Mouse (Mus musculus): ENCODE results near the gene Rfk. TPM values are rescaled to one million over a fixed set of nuclear protein-coding genes. Genes with fewer than 3 reads are reported as not detected.

Gene Rfk
- polyA plus RNA-seq, 1 experiment from 2014 or later: 78.1 TPM

DNA sequence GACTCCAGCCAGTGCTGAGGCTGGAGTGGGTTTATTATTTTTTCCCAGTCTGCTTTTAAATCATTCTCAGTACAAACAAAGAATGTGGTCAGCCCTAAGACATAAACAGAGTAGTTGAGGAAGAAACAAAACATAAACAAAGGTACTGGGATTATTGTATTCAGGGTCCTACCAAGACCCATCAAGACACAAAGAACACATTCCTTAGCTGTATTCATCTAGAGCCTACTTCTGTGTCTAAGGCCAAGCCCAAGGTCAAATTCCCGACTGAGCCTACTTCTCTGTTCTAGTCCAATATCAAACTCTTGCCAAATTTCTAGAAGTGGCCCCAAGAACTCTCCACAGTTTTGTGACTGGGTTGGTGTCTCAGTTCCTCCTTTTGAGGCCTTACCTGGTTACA is 24.0 kb downstream of the Rfk start:
- Histone ChIP-seq H3K4me2 (no peak overlapping the region), H3K4me3 (no peak overlapping the region), H3K4me1 (no peaks in the 10 kb centered on the region), H3K9ac (no peak overlapping the region), H3K27me3 (no peaks in the 10 kb centered on the region), H3K36me3 (ENCODE audit: poor library complexity, severe bottlenecking) (no peaks in the 10 kb centered on the region), H3K9me3 (replicated peaks) (no peaks in the 10 kb centered on the region), H3K27ac (no peak overlapping the region)
- no peak for ATAC-seq
- 69% methylated on average over 1 of the region's 1 CpGs for WGBS

GRCm38 (mm10) chr19:17423306-17423705 is 29.5 kb downstream of the Rfk start:
- no peak overlapping the region for H3K4me2 ChIP-seq
- no peaks in the 10 kb centered on the region for H3K36me3 ChIP-seq (ENCODE audit: poor library complexity, severe bottlenecking)
- H3K27ac ChIP-seq: no peak overlapping the region
- no peak overlapping the region for H3K9ac ChIP-seq
- no peaks in the 10 kb centered on the region for H3K9me3 ChIP-seq (replicated peaks)
- H3K4me3 ChIP-seq: no peak overlapping the region
- H3K4me1 ChIP-seq: no peaks in the 10 kb centered on the region
- no peaks in the 10 kb centered on the region for H3K27me3 ChIP-seq
- 77% methylated on average over 3 of the region's 3 CpGs for WGBS
- no peak for ATAC-seq

GRCm38 (mm10) chr19:17427824-17428560 is 34.1 kb downstream of the Rfk start:
- no peaks in the 10 kb centered on the region for H3K36me3 ChIP-seq (ENCODE audit: poor library complexity, severe bottlenecking)
- H3K9me3 ChIP-seq (replicated peaks): no peaks in the 10 kb centered on the region
- H3K27me3 ChIP-seq: no peaks in the 10 kb centered on the region
- 92% methylated on average over 2 of the region's 2 CpGs for WGBS
- no peak overlapping the region for H3K9ac ChIP-seq
- ATAC-seq: no peak
- no peak overlapping the region for H3K27ac ChIP-seq
- H3K4me2 ChIP-seq: no peak overlapping the region
- H3K4me3 ChIP-seq: no peak overlapping the region
- H3K4me1 ChIP-seq: no peaks in the 10 kb centered on the region

DNA sequence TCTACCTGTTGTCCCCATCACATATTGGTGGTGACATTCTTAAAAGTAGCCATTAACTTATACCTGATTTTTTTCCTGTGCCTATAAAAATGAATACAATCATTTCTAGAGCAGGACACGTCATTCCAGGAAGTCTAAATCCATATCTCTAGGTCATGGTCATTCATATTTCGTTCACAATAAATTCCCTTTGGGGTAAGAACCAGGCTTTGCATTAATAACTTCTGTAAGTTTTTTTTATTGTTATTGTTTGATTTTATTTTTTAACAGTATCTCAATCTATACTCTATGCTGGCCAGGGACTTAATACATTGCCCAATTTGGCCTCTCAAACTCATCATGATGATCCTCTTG is 34.7 kb downstream of the Rfk start:
- ATAC-seq: no peak
- whole genome bisulfite sequencing: 83% methylated on average over 2 of the region's 2 CpGs

DNA sequence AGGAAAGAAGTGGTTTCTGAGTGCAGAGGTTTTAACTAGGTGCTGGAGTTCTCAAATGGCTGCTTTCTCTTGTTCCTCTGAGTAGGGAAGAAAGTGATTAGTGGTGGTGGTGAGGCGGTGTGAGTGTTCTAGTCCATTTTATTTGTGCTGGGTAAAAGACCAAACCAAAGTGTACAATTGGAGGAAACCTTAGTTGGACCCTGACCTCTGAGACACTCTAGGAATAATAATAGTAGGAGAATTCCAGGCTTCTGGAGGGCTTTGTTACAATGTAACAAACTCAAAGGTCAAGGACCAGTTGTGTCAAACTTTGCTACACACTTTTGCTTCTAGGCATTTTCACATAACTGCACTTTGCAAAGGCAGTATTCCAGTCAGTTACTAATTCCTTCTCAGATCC is 42.8 kb downstream of the Rfk start:
- WGBS: 77% methylated on average over 1 of the region's 1 CpGs
- ATAC-seq: no peak
- Histone ChIP-seq H3K4me3 (no peak overlapping the region), H3K36me3 (ENCODE audit: poor library complexity, severe bottlenecking) (no peaks in the 10 kb centered on the region), H3K27ac (no peak overlapping the region), H3K4me2 (no peak overlapping the region), H3K4me1 (no peaks in the 10 kb centered on the region; the same call in 1 of the 2 replicates), H3K27me3 (no peaks in the 10 kb centered on the region), H3K9me3 (replicated peaks) (no peaks in the 10 kb centered on the region), H3K9ac (no peak overlapping the region)

More for the DNA sequence above, 34.7 kb downstream of the Rfk start:
- H3K36me3 ChIP-seq (ENCODE audit: poor library complexity, severe bottlenecking): no peaks in the 10 kb centered on the region
- H3K9ac ChIP-seq: no peak overlapping the region
- H3K9me3 ChIP-seq (replicated peaks): no peaks in the 10 kb centered on the region
- H3K27me3 ChIP-seq: no peaks in the 10 kb centered on the region
- H3K4me3 ChIP-seq: no peak overlapping the region
- no peak overlapping the region for H3K27ac ChIP-seq
- no peak overlapping the region for H3K4me2 ChIP-seq
- H3K4me1 ChIP-seq: no peaks in the 10 kb centered on the region

- 81% methylated on average over 4 of the region's 4 CpGs for WGBS
- ATAC-seq: no peak
- H3K4me1 ChIP-seq: no peaks in the 10 kb centered on the region; the same call in 1 of the 2 replicates
Measured at GRCm38 (mm10) chr19:17439476-17440189, 45.8 kb downstream of the Rfk start.

GRCm38 (mm10) chr19:17443581-17443980 is 49.7 kb downstream of the Rfk start:
- 94% methylated on average over 7 of the region's 7 CpGs for WGBS
- Histone ChIP-seq H3K9ac (no peak overlapping the region), H3K27ac (no peak overlapping the region), H3K4me2 (no peak overlapping the region), H3K36me3 (ENCODE audit: poor library complexity, severe bottlenecking) (no peaks in the 10 kb centered on the region), H3K27me3 (no peaks in the 10 kb centered on the region), H3K4me3 (no peak overlapping the region), H3K4me1 (no peaks in the 10 kb centered on the region; the same call in 1 of the 2 replicates), H3K9me3 (replicated peaks) (no peaks in the 10 kb centered on the region)
- no peak for ATAC-seq

More at GRCm38 (mm10) chr19:17439476-17440189, 45.8 kb downstream of the Rfk start:
- Histone ChIP-seq H3K27ac (no peak overlapping the region), H3K4me3 (no peak overlapping the region), H3K9me3 (replicated peaks) (no peaks in the 10 kb centered on the region), H3K36me3 (ENCODE audit: poor library complexity, severe bottlenecking) (no peaks in the 10 kb centered on the region), H3K4me2 (no peak overlapping the region), H3K9ac (no peak overlapping the region), H3K27me3 (no peaks in the 10 kb centered on the region)

Other genes with a start within 250 kb of the Rfk start
- 0.50 and 0.74 TPM in 2 replicates for gene Gcnt1, start 21.2 kb upstream of the Rfk start, polyA plus RNA-seq (2015; fragmentation: Nextera tagmentation; extraction: Ambion mirVana)

Measured in forebrain, embryonic 13.5 days (tissue).